Mouse (Mus musculus): ENCODE measurements around the gene Fnbp1.
A peak's percentile ranks its signal among the peaks of the same experiment; 100 is the strongest.

The Fnbp1 gene

DNA sequence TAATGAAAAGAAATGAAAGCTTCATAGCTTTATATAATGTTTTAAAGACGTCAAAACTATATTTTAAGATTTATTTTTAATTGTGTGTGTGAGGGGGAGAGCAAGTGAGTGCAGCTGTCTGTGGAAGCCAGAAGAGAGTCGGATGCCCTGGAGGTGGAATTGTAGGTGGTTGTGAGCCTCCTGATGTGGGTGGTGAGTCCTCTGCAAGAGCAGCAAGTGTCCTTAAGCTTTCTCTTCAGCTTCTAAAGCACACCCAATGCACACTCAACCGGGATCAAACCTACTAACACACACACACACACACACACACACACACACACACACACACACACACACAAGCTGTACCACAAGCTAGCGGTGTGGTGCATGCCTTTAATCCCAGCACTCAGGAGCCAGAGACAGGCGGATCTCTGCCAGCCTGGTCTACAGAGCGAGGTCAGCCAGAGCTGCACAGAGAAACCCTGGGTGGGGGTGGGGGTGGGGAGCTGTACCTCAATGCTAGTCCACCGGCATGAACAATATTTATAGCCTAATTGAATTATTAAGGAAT is 74.0 kb downstream of the Fnbp1 start:
- no peak for DNase-seq (ENCODE audit: low spot score in 2 of 2)

DNA sequence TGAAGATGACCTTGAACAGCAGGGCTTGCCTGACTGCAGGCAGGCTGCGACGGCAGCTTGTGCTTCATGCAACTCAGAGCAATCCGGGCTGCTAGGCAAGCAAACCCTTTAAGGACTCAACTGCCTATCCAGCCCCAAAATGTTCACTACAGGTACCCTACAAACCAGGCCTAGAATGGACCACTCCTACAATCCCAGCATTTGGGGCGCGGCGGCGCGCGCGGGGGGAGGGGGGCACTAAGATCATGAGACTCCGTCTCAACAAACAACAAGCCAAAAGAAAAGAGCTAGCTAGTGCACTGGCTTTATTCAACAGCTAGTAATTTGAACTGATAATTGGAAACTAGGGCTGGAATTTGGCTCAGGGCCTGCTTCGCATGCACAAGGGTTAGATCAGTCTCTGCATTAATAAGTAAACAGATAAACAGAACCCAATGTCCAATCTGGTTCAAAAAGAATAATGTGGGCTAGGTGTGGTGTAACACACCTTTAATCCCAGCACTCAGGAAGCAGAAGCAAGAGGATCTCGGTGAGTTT is 74.7 kb downstream of the Fnbp1 start:
- no peak for DNase-seq (ENCODE audit: low spot score in 2 of 2)

DNA sequence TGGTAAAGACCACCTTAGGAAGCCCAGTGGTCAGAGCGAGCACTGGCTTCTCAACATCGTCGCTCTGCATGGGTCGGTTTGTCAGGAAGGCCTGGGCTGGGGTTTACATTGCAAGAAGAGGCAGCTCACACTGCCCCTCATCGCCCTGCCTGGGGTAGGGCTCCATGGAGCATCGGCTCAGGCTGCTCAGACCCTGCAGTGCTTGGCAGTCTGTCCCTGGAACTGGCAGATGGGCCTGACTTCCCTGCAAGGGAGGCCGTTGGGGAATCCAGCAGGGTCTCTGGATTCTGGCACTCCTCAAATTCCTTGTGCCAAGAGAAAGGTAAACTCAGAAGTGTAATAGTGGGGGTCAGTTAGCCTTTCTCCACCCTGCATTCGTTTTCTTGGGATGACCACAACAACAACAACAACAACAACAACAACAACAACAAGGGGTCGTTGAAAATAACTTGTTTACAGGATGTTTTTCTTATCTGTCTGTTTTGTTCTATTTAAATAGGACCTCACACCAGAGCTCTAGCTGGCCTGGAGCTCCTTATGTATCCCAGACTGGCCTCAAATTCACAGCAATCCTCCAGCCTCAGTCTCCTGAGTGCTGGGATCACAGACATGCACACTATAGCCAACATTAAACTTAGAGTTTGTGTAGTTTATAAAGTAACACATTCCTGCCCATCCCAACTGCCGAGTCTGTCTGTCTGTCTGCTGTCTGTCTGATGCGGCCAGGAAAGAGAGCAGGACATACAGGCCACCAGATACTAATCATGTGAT is 75.6 kb downstream of the Fnbp1 start:
- peak in 1 of 2 experiments; percentile 68 for DNase-seq (ENCODE audit: low spot score in 2 of 2)

DNA sequence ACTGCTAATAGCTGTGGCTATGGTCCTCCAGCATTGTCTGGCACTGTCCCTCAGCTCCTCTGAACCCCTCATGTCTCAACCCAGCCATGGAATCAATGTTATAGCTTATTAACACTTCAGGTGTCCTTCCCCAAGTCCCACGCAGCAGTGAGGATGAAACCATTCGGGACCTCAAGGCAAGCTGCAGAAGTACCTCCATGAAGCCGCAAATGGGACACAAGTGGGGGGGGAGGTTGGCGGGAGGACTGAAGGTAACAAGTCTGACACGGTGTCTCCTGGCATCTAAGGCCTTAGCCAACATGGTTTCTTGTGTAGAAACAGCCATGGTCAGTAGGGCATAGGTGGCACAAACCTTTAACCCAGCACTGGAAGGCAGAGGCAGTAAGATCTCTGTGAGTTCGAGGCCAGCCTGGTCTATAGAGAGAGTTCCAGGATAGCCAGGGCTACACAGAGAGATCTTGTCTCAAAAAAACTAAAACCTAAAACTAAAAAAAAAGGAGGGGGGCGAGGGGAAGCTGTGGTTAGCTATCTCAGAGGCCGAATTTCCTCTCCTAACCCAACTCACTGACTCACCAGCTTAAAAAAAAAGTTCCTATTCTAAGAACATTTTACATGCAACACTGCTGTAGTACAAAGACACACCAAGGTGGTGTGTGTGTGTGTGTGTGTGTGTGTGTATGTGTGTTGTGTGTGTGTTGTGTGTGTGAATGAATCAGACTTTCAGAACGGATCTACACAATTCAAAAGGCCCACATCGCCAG is 79.8 kb downstream of the Fnbp1 start:
- no peak for DNase-seq (ENCODE audit: low spot score in 2 of 2)

DNA sequence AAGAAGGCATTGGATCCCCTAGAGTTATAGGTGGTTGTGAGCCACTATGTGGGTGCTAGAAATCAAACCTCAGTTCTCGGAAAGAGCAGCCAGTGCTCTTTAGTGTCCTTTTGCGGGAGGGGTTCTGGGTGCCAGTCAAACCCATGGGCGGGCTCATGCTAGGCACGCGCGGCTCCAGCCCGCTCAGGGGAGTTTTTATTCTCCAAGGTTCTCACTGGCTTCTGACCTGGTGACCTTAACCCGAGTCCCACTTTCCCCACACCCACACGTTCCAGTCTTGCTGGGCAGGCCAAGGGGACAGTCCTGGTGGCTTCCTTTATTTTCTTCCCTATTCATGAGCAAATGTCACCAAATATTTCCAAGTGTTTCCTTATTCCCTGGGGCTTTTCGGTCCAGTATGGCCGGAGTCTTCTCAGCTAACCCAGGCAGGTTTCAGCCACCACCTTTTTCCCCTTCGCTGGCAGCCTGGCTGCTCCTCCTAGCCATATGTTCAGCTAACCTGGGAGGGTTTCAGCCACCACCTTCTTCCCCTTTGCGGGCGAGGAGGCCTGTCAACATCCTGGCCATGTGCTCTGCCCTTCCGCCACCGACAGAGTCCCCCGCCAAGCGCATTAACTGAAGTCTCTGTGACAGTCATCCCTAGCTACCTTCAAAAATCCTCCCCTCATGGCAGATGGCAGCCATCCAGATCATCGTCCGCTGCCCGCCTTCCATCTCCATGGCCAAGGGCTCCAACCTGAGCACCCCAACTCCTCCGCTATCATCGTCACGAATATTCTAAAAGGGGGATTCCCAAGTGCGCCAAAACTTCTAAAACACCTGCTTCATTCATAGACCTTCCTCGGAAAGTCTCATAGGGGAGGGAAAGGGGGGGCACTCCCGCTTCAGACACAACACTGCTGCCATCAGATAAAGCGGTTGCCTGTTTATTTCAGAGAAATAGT is 80.7 kb downstream of the Fnbp1 start:
- DNase-seq (ENCODE audit: low spot score in 2 of 2) = peak in 1 of 2 experiments; percentile 31

DNA sequence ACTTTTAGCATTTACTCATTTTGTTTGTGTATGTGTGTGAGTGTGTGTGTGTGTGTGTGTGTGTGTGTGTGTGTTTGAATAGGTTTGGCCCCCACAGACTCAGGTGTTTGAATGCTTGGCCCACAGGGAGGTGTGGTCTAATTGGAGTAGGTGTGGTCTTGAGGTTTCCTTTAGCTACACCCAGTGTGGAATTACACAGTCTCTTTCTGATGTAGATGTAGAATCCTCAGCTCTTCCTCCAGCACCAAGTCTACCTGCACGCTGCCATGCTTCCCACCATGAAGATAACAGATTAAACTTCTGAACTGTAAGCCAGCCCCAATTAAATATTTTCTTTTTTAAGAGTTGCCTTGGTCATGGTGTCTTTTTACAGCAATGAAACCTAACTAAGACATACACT is 81.5 kb downstream of the Fnbp1 start:
- DNase-seq (ENCODE audit: low spot score in 2 of 2) = no peak

DNA sequence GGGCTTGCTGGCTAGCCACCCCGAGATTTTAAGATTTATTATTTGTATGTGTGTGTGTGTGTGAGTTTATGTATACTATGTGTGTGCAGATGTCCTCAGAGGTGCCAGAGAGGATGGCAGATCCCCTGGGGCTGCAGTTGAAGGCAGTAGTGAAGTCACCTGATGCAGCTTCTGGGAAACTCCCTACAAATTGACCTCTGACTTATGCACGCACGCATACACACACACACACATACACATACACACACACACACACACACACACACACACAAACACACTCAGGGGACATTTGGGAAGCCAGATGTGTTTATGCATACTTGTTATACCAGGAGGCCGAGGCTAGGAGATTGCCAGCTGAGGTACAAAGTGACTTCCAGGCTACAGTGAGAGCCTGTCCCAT is 83.4 kb downstream of the Fnbp1 start:
- DNase-seq (ENCODE audit: low spot score in 2 of 2) = no peak

DNA sequence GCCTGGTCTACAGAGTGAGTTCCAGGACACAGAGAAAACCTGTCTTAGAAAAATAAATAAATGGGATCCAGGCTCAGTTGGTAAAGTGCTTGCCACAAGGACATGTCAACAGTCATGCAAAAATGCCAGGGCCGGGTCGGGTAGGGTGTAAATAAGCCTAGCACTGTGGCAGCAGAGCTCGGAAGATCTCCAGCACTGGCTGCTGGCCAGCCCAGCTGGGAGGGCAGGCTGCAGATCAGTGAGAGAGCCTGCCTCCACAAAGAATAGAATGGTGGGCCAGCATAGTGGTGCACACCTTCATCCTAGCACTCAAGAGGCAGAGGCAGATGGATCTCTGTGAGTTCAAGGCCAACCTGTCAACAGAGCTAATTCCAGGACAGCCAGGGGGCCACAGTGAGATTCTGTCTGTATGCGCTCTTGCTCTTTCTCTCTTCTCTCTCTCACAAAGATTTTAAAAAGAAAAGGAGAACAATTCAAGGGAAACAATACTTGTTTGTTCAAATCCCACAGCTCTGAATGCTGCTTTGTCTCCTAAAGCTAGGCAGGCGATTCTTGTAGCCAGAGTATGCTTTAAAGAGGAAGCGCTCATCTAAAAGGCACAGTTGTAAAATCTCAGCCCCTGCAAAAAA is 84.1 kb downstream of the Fnbp1 start:
- DNase-seq (ENCODE audit: low spot score in 2 of 2) = no peak

DNA sequence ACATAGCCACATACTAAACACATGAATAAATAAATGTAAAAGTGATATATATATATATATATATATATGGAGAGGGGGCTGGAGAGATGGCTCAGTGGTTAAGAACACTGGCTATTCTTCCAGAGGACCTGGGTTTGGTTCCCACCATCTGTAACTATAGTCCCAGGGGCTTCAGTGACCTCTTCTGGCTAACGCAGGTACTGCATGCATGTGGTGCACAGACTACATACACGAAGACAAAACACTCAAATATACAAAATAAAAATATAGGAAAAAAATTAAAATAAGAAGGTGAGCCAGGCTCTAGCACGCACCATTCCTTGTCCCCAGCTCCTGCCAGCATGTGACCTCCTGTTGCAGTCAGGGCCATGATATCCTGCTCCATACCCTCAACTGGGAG is 85.7 kb downstream of the Fnbp1 start:
- DNase-seq (ENCODE audit: low spot score in 2 of 2) = no peak

DNA sequence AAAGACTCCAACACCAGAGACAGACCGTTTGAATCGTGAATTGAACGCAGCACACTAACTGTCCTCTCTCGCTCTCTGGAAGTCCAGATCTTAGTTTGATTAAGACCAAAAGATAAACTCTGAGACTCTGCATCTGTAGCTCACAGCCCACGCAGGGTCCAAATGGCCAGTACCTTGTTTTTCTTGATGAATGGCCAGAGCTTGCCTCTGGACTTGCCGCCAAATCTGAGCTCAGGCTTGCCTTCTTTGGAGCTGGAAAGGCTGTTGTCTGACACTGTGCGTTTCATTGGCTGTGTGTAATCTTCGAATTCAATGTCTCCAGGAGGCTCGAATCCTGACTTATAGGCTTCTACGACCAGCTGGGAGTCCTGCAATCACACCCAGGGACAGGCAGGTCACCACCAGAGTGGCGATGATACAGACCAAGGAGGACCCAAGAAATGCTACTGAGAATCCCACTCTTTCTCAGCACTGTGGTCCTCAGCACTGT is 87.9 kb downstream of the Fnbp1 start:
- no peak for DNase-seq (ENCODE audit: low spot score in 2 of 2)

DNA sequence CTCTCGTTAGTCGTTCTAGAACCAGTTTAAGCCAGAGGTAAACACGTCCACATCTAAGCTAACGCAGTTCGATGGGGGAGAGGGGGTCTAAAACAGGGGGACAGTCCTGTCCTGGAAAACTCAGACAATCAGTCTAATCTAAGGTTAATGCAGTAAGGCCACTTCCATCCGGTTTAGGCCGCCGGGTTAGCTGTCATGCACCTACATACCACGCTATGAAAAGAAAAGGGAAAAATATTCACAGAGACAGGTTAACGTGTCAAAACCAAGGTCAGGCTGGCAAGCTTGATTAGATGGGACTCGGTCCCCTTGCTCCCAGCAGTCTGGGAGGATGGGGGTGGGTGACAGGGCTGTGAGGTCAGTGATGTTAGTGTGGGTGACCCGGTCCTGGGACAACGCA is 88.4 kb downstream of the Fnbp1 start:
- DNase-seq (ENCODE audit: low spot score in 2 of 2) = no peak

DNA sequence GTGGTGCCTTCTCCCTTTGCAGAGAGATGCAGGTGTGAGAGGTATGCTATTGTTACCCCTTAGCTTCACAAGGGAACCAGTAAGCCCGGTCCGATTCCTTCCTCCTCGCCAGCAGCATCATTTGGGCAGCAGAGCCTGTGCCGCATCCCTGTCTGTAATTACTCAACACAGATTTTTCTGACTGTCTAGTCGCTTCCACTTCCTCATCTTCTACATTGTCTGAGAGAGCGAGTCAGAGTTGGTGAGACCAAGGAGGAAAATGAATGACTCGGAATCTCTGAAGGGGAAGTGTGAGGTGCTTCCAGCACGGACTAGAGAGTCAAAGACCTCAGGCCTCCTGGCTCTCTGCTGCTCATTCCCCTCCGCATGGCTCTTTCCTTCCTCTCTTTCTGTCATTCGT is 89.4 kb downstream of the Fnbp1 start:
- no peak for DNase-seq (ENCODE audit: low spot score in 2 of 2)

DNA sequence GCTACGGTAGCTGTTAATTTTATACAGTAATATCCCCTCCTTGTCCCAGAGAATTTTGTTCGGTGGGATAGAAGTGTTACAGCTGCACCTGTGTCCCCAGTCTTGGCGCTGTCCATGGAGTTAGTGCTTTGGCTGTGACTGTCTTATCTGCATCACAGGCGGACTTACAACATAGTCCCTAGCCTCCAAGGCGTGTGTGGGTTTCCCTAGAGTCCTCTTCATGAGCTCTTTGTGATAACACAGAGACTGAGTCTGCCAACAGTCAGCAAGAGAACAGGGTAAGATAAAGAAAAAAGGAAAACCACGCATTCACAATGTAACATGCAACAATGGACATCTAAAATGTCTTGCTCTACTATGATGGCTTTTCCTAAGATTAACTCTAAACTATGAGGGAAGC is 93.8 kb downstream of the Fnbp1 start:
- no peak for DNase-seq (ENCODE audit: low spot score in 2 of 2)

DNA sequence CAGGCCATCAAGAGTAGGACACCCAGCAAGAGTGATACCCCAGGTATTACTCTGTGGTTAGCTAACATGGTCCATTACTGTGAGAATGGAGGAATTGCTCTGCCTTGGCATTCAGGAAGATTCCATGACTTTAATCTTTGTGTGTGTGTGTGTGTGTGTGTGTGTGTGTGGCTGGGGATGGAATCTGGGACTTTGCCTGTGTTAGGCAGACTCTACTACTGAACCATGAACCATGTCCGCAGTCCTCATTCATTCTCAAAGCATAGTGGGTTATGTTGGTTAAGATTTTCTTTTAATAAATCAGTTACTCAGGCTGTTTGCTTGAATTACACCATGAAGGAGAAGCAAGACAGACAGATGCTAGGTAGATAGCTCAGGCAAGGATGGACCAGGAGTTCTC is 98.0 kb downstream of the Fnbp1 start:
- DNase-seq (ENCODE audit: low spot score in 2 of 2) = no peak

DNA sequence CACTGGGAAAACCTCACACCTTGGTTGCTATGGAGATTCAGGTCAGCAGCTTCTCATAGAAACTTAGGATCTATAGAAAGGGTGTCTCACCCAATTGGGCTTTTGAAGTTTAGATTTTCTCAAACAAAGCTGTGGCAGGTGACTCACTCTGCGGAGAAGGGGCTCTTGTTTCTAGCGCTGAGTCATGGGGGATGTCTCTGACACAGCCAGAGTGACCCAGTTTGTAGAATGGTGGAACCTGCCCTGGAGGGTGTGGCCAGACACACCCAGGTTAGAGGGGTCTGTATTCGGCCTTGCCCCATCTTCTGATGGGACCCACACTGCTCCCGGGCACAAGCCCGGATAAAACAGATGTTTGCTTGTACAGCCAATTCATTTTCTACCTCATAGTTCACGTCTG is 98.9 kb downstream of the Fnbp1 start:
- no peak for DNase-seq (ENCODE audit: low spot score in 2 of 2)

DNA sequence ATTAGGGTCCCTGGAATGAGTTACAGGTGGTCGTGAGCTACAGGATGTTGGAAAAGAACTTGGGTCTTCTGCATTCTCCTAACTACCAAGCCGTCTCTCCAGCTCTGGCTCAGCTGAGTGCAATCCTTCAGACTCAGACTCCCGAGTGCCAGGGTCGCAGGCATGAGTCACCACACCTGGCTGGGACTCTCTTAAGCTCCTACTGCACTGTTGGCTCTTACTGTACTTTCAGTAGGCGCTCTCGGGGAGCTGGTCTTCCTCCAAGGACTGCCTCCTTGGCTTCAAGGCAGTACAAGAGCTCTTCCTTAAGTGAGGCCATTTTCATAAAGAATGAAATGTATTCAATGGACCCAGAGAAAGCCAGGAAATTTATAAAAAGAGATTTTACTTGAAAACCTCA is 100.4 kb downstream of the Fnbp1 start:
- DNase-seq (ENCODE audit: low spot score in 2 of 2) = no peak

DNA sequence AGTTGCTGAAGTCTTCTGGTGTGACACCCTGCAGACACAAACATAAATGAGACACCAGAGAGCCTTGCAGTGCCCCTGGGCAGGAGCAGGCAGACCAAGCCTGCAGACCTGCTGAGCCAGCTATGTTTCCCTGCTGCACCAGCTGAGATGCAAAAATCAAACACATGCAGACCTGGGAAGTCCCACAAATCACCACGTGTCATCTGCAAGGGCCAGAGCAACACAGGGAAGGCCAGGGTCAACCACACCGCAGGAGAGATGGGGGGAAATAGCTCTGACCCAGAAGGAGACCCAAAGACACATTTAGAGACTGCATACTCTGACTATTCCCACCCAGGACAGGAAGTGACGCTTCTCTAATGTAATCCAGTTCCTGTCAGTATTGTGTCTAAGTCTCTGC is 101.3 kb downstream of the Fnbp1 start:
- DNase-seq (ENCODE audit: low spot score in 2 of 2) = no peak

DNA sequence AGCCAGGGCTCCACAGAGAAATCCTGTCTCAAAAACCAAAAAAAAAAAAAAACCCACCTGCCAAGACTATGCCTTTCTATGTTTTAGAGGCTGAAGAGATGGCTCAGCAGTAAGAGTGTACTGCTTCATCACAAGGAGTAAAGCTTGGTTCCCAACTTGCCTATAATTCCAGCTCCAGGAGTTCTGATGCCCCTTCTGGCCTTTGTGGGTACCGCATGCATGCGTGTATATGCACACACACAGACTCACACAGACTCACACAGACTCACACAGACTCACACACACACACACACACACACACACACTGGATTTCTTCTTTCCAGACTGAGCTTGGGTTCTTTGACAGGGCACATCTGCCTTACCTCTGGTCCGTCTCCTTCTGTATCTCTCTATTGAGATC is 101.8 kb downstream of the Fnbp1 start:
- DNase-seq (ENCODE audit: low spot score in 2 of 2) = no peak

DNA sequence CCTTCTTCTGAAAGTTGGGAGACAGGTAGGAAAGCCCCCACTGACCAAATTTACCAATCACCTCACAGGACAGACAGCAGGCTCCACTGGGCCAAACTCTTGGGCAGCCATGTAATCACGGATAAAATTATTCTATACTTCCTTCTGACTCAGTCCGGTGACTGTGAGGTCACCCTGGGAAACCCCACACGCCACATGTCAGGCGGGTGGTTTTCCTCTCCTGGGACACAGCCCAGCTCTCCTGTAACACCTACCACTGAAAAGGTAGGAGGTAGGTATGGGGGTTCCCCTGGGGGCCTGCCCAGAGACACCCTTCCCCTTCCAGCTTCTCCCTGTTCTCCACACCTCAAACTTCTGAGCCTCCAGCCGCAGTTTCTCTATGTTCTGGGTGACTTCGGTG is 105.0 kb downstream of the Fnbp1 start:
- DNase-seq (ENCODE audit: low spot score in 2 of 2) = no peak

DNA sequence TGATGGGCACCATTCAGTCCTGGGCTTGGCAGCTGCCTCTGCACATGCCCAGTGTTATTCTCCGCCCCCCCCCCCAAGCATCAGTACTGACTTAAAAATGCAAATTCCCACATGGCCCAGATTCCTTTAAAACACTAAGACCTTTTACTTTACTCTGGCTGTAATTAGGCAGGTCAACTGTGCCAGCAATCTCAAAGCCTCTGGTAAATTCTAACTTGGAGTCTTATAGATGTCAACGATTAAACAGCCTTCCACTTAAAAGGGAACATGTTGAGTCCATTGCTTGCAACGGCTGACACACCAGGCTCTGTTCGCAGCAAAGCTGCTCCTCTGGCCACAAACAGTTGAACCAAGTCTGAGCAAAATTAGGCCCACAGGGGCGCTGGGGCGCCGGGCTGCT is 109.8 kb downstream of the Fnbp1 start:
- no peak for DNase-seq (ENCODE audit: low spot score in 2 of 2)

DNA sequence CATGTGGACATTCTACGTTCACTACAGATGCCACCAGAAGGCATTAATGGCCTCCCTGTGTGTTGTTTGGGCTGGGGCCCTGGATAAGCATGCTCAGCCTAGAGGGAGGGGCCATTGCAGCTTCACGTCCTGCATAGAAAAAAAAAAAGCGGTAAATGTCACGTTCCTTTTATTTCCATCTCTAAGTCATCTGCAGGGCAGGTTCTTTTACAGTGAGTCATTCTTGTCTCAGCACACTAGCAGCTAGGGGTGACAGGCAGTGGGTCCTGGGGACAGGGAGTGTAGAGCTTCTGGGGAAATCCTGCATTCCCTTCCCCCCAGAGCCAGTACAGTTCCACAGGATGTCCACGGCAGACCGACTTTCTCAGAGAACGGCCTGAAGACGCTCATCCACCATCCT is 115.2 kb downstream of the Fnbp1 start:
- no peak for DNase-seq (ENCODE audit: low spot score in 2 of 2)
